Mouse (Mus musculus) bone marrow macrophage, adult 2 months (primary cell): ENCODE measurements around the gene Galnt17. TPM values are rescaled to one million over a fixed set of nuclear protein-coding genes. Genes with fewer than 3 reads are reported as not detected.

Source experiments
- H3K27ac ChIP-seq: 2 replicates; pipeline ENCODE4 v1.5.1; 2012; ENCODE audit warnings: low read depth, low read length; ENCODE audit not compliant: insufficient read depth
- H3K4me1 ChIP-seq: 2 replicates; pipeline ENCODE4 v1.6.1; 2012; ENCODE audit warnings: low read length; ENCODE audit not compliant: control insufficient read depth, insufficient read depth
- H3K4me3 ChIP-seq: 2 replicates; pipeline ENCODE4 v1.5.1; 2012; ENCODE audit warnings: mild to moderate bottlenecking, low read length, moderate library complexity; ENCODE audit not compliant: insufficient read depth
- CTCF ChIP-seq: IDR thresholded peaks from 2 replicates; pipeline ENCODE4 v1.5.1; 2012; ENCODE audit warnings: low read depth, mild to moderate bottlenecking, low read length, moderate library complexity
- POLR2A ChIP-seq: IDR thresholded peaks from 2 replicates; pipeline ENCODE4 v1.6.1; 2012; ENCODE audit warnings: mild to moderate bottlenecking, low read depth, low read length, borderline replicate concordance
- polyA plus RNA-seq: library from polyadenylated mRNA; stranded (reverse); fragments of >200 nt; gene quantifications from 2 replicates; pipeline ENCODE4 v1.2.4, GENCODE M21; 2012; ENCODE audit not compliant: missing spikeins, insufficient read depth, insufficient read length

Gene Galnt17
- polyA plus RNA-seq, 1 experiment = not detected

DNA sequence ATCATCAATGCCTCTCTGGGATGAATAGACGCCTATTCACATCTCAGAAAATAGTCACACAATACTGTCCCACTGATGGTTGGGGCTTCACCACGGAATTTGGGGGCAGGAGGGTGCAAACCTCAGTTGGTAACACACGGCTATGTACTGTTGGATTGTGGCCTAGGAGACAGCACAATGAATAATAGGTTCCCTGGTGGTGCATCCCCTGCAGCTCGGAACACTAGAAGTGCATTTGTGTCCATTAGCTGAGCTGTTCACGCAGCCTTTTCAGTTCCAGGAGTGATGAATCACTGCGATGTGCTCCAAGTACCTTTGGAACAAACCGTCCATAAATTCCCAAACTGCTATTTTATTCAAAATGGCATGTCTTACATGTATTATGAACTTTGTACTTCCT is 142.6 kb downstream of the Galnt17 start:
- H3K4me3 ChIP-seq = no peak overlapping the region
- no peak overlapping the region for H3K27ac ChIP-seq
- H3K4me1 ChIP-seq = no peaks in the 10 kb centered on the region
- no peak for TF ChIP-seq CTCF

DNA sequence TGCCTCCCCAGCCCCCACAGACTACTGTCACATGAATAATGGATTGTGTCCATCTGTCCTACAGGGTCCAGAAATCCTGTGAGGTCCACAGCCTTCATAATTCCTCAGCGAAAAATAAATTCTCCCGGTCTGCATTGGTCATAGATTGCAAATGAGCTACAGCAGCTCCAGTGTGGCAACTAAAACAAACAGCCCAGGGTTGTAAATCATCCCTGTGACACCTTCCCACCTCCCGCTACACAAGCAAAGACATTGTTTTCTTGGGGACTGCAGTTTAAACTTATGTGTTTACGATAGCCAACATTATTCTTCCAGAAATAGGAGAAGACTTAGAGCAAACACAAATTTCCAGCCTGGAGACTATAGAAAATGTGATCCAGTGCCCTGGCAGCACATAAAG is 150.4 kb downstream of the Galnt17 start:
- Histone ChIP-seq H3K27ac (no peak overlapping the region), H3K4me3 (no peak overlapping the region), H3K4me1 (no peaks in the 10 kb centered on the region)
- TF ChIP-seq CTCF (no peak), POLR2A (no peak)

DNA sequence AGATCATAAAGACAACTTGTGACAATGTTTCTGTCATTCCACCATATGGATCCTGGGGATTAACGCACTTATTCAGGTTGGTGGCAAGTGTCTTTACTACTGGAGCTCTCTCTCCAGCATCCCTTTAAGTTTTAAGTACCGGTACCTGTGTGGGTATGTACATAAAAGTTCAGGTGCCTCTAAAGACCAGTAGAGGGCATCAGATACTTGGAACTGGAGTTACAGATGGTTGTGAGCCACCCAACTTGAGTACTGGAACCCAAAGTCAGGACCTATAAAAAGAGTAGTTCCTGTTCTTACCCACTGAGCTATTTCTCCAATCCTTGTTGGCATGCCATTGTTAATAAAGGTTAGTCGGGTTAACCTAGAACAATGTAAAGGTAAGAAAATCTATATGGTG is 152.0 kb downstream of the Galnt17 start:
- TF ChIP-seq CTCF = no peak
- TF ChIP-seq POLR2A = no peak
- H3K4me3 ChIP-seq = no peak overlapping the region

GRCm38 (mm10) chr5:131142606-131143005 is 165.7 kb downstream of the Galnt17 start:
- H3K4me3 ChIP-seq = no peak overlapping the region
- TF ChIP-seq POLR2A (no peak), CTCF (no peak)
- H3K27ac ChIP-seq = no peak overlapping the region
- no peaks in the 10 kb centered on the region for H3K4me1 ChIP-seq

More for the DNA sequence above, 152.0 kb downstream of the Galnt17 start:
- no peaks in the 10 kb centered on the region for H3K4me1 ChIP-seq
- H3K27ac ChIP-seq = no peak overlapping the region

DNA sequence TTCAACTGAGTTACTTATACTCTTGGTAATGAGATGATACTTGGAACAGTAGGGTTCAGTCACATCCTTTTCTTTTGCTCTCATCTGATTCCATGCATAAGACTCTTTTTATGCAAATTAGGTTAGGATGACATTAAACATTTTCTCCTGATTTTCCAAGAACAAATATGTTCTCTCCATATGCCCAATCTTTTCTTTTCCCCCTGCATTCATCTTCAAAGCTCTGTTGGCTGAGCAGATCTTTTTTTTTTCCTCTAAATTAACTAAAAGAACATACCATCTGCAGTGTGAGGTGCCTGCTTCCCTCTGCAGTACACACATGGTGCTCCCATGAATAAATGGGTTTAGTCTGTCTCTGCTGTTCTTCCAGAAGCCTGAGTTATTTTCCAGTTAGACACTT is 173.5 kb downstream of the Galnt17 start:
- Histone ChIP-seq H3K27ac (no peak overlapping the region), H3K4me1 (no peaks in the 10 kb centered on the region), H3K4me3 (no peak overlapping the region)
- TF ChIP-seq CTCF (no peak), POLR2A (no peak)

- no peak for TF ChIP-seq CTCF
- TF ChIP-seq POLR2A = no peak
- Histone ChIP-seq H3K4me1 (no peaks in the 10 kb centered on the region), H3K4me3 (no peak overlapping the region), H3K27ac (no peak overlapping the region)
Observed at GRCm38 (mm10) chr5:131120296-131120840, 187.9 kb downstream of the Galnt17 start.

- Histone ChIP-seq H3K4me1 (no peaks in the 10 kb centered on the region), H3K4me3 (no peak overlapping the region), H3K27ac (no peak overlapping the region)
- TF ChIP-seq POLR2A (no peak), CTCF (no peak)
Observed at GRCm38 (mm10) chr5:131119896-131120295, 188.4 kb downstream of the Galnt17 start.

GRCm38 (mm10) chr5:131117391-131118040 is 190.8 kb downstream of the Galnt17 start:
- Histone ChIP-seq H3K27ac (no peak overlapping the region), H3K4me1 (no peaks in the 10 kb centered on the region), H3K4me3 (no peak overlapping the region)
- TF ChIP-seq POLR2A = no peak
- no peak for TF ChIP-seq CTCF

GRCm38 (mm10) chr5:131113850-131114470 is 194.3 kb downstream of the Galnt17 start:
- Histone ChIP-seq H3K4me1 (no peaks in the 10 kb centered on the region), H3K4me3 (no peak overlapping the region), H3K27ac (no peak overlapping the region)
- TF ChIP-seq POLR2A (no peak), CTCF (no peak)

DNA sequence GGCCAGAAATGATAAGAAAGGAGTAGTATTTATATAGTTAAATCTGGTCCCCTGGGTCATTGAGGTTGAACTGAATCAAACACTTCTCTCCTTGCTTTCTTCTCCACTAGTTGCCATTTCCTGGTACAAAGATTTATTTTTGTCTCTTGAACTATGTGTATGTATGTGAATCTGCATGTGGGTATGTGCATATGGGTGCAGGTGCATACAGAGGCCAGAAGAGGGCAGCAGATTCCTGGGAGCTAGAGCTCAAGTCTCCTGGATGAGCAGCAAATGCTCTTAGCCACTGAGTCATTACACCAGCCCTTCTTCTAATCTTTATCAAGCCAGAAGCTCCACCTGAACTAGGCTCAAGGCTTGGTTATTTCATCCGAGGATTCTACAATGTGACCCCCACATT is 201.1 kb downstream of the Galnt17 start:
- H3K4me3 ChIP-seq = no peak overlapping the region
- H3K4me1 ChIP-seq = no peaks in the 10 kb centered on the region
- no peak for TF ChIP-seq CTCF
- no peak for TF ChIP-seq POLR2A
- H3K27ac ChIP-seq = no peak overlapping the region
